In the genomic region with DNA sequence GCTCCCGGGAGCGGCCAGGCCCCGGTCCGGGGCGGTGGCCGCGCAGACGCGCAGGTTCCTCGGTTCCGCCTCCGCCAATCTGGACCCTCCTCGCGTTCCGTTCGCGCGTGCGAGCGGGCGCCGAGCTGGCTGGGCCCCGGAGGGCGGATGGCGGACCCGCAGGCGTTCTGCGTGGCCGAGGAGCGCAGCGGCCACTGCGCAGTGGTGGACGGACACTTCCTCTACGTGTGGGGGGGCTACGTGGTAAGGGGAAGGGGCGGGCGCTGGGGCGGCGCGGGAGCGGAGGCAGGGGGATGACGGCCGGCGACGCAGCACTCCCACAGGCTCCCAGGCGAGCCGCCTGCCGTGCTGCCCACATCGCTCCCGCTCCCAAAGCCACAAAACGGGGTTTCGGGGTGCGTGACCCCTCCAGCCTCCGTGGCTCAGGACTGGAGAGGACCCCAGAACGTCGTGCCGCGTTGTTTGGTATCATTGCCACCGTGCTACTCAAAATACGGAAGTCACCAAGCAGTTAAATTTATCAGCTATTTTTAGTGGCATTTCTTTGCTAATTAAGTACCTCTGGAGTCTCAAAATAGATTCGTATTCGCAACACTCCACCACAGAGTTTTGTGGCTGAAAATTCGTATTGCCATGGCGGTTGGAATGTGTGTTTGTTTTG, we compare ENCODE assay signal across 8 mouse cellular contexts. TPM values are rescaled to one million over a fixed set of nuclear protein-coding genes. Genes with fewer than 3 reads are reported as not detected.
A peak's percentile ranks its signal among the peaks of the same experiment; 100 is the strongest.
DNase-seq lines count a peak whose midpoint lies in the region; ATAC-seq and TF ChIP-seq lines count a peak whose summit lies in the region.

No protein-coding gene starts in this region.

- peak overlapping the region; percentile 94 for H3K27ac ChIP-seq in gastrocnemius, adult 2 months
- peak overlapping the region; percentile 86 for H3K27ac ChIP-seq in hindbrain, postnatal 0 days

- peak overlapping the region; percentile 82 for H3K4me2 ChIP-seq in hindbrain, postnatal 0 days (ENCODE audit: low read depth, low read length)

- intact Hi-C loops in gastrocnemius, adult 2 months (cut with DNase I) = no loop called here

- H3K9me3 ChIP-seq in hindbrain, postnatal 0 days (ENCODE audit: low read length) = no peaks in the 10 kb centered on the region
- H3K9me3 ChIP-seq in megakaryocyte, embryonic 14.5 days = no peaks in the 10 kb centered on the region

- ATAC-seq in common myeloid progenitor, adult 5-6 weeks (replicated peaks; ENCODE audit: low read depth, poor library complexity, severe bottlenecking) = peak; percentile 78
- peak; percentile 94 for ATAC-seq in hindbrain, postnatal 0 days

- peak overlapping the region; percentile 84 for H3K4me3 ChIP-seq in gastrocnemius, adult 2 months
- H3K4me3 ChIP-seq in hindbrain, postnatal 0 days (ENCODE audit: low read length) = peak overlapping the region; percentile 79
- H3K4me3 ChIP-seq in megakaryocyte, embryonic 14.5 days (replicated peaks) = peak overlapping the region; percentile 95

- WGBS in hindbrain, postnatal 0 days = under 1% methylated on average over 62 of the region's 64 CpGs

- no peak for TF ChIP-seq CTCF in gastrocnemius, adult 2 months (IDR thresholded peaks at IDR 0.05)
- TF ChIP-seq CTCF in hindbrain, postnatal 0 days (IDR thresholded peaks at IDR 0.05; ENCODE audit: low read depth) = no peak

- no peaks in the 10 kb centered on the region for H3K36me3 ChIP-seq in hindbrain, postnatal 0 days (ENCODE audit: insufficient read depth, low read length)
- H3K36me3 ChIP-seq in megakaryocyte, embryonic 14.5 days (replicated peaks; ENCODE audit: low read length) = no peaks in the 10 kb centered on the region

- H3K27me3 ChIP-seq in hindbrain, postnatal 0 days (ENCODE audit: insufficient read depth, low read length) = no peaks in the 10 kb centered on the region
- no peaks in the 10 kb centered on the region for H3K27me3 ChIP-seq in megakaryocyte, embryonic 14.5 days (replicated peaks)

- peak; percentile 56 for DNase-seq in T-cell, adult 2 months (ENCODE audit: low spot score)
- peak; percentile 87 for DNase-seq in gastrocnemius, adult 2 months
- DNase-seq in hindbrain, postnatal 0 days (ENCODE audit: low spot score) = peak; percentile 87
- DNase-seq in left cerebral cortex, adult 8-10 months (ENCODE audit: low spot score in 2 of 2) = peak; percentile 64 to 66
- peak; percentile 82 to 85 for DNase-seq in right cerebral cortex, postnatal 10 days (ENCODE audit: low spot score in 2 of 2)
- peak; percentile 72 for DNase-seq in urinary bladder, postnatal 14 days (ENCODE audit: low spot score)

- H3K4me1 ChIP-seq in hindbrain, postnatal 0 days (ENCODE audit: insufficient read depth, low read length) = peaks cover 4% of the 10 kb centered on the region; the same call in 1 of the 2 replicates
- peaks cover 45% of the 10 kb centered on the region for H3K4me1 ChIP-seq in megakaryocyte, embryonic 14.5 days

- peak overlapping the region; percentile 76 for H3K9ac ChIP-seq in hindbrain, postnatal 0 days (replicated peaks; ENCODE audit: low read length)

RNA-seq across cellular contexts. Expression of gene Klhdc1, which starts 0.9 kb away (rescaled TPM):
- total RNA-seq in common myeloid progenitor, adult 5-6 weeks (2017) = 7.8 and 9.2 TPM in 2 replicates
- total RNA-seq in gastrocnemius, adult 2 months (2021) = 10 to 100 TPM; 18.7 to 24.1 TPM
- 3.9 and 6.5 TPM in 2 replicates for total RNA-seq in hindbrain, postnatal 0 days (2014; rRNA removed)
- 15.0 and 23.6 TPM in 2 replicates for polyA plus RNA-seq in hindbrain, postnatal 0 days (2015; fragmentation: Nextera tagmentation; extraction: Ambion mirVana)
- 10 to 100 TPM; 21.8 to 23.6 (median 22.9) TPM for total RNA-seq in left cerebral cortex, adult 8-10 months (2022)
- 1.1 and 1.2 TPM in 2 replicates for polyA plus RNA-seq in megakaryocyte, embryonic 14.5 days (2012; ENCODE audit: insufficient read depth, low replicate concordance)

RNA-seq across cellular contexts. Expression of gene Pole2, which starts 13.9 kb away (rescaled TPM):
- 41.6 and 42.1 TPM in 2 replicates for total RNA-seq in common myeloid progenitor, adult 5-6 weeks (2017)
- under 1 TPM; 0.28 to 0.42 TPM for total RNA-seq in gastrocnemius, adult 2 months (2021)
- total RNA-seq in hindbrain, postnatal 0 days (2014; rRNA removed) = 4.1 and 4.4 TPM in 2 replicates
- polyA plus RNA-seq in hindbrain, postnatal 0 days (2015; fragmentation: Nextera tagmentation; extraction: Ambion mirVana) = 3.1 and 4.3 TPM in 2 replicates
- total RNA-seq in left cerebral cortex, adult 8-10 months (2022) = under 1 TPM; 0.18 to 0.63 (median 0.32) TPM
- 2.3 and 13.8 TPM in 2 replicates for polyA plus RNA-seq in megakaryocyte, embryonic 14.5 days (2012; ENCODE audit: insufficient read depth, low replicate concordance)

RNA-seq across cellular contexts. Expression of gene Gm49384, which starts 37.8 kb away (rescaled TPM):
- 25.5 and 38.6 TPM in 2 replicates for total RNA-seq in common myeloid progenitor, adult 5-6 weeks (2017)
- 1 to 10 TPM; 2.0 to 3.2 TPM for total RNA-seq in gastrocnemius, adult 2 months (2021)
- total RNA-seq in hindbrain, postnatal 0 days (2014; rRNA removed) = not detected in 2 replicates
- 7.1 and 8.3 TPM in 2 replicates for polyA plus RNA-seq in hindbrain, postnatal 0 days (2015; fragmentation: Nextera tagmentation; extraction: Ambion mirVana)
- total RNA-seq in left cerebral cortex, adult 8-10 months (2022) = 1 to 10 TPM; 2.9 to 5.0 (median 4.1) TPM
- polyA plus RNA-seq in megakaryocyte, embryonic 14.5 days (2012; ENCODE audit: insufficient read depth, low replicate concordance) = not detected in 2 replicates

RNA-seq across cellular contexts. Expression of gene Dnaaf2, which starts 43.7 kb away (rescaled TPM):
- total RNA-seq in common myeloid progenitor, adult 5-6 weeks (2017) = 3.0 and 6.5 TPM in 2 replicates
- under 1 TPM; 0.38 to 0.64 TPM for total RNA-seq in gastrocnemius, adult 2 months (2021)
- 5.1 and 5.2 TPM in 2 replicates for total RNA-seq in hindbrain, postnatal 0 days (2014; rRNA removed)
- polyA plus RNA-seq in hindbrain, postnatal 0 days (2015; fragmentation: Nextera tagmentation; extraction: Ambion mirVana) = 7.7 and 8.2 TPM in 2 replicates
- 1 to 10 TPM; 1.3 to 1.7 (median 1.5) TPM for total RNA-seq in left cerebral cortex, adult 8-10 months (2022)
- 0.65 and 2.6 TPM in 2 replicates for polyA plus RNA-seq in megakaryocyte, embryonic 14.5 days (2012; ENCODE audit: insufficient read depth, low replicate concordance)

RNA-seq across cellular contexts. Expression of gene Gm49383, which starts 45.0 kb away (rescaled TPM):
- 43.1 and 49.1 TPM in 2 replicates for total RNA-seq in common myeloid progenitor, adult 5-6 weeks (2017)
- 1 to 10 TPM; 3.1 to 3.4 TPM for total RNA-seq in gastrocnemius, adult 2 months (2021)
- total RNA-seq in hindbrain, postnatal 0 days (2014; rRNA removed) = 2.0 and 4.7 TPM in 2 replicates
- polyA plus RNA-seq in hindbrain, postnatal 0 days (2015; fragmentation: Nextera tagmentation; extraction: Ambion mirVana) = 11.4 and 13.3 TPM in 2 replicates
- total RNA-seq in left cerebral cortex, adult 8-10 months (2022) = 1 to 10 TPM; 4.7 to 5.8 (median 5.3) TPM
- polyA plus RNA-seq in megakaryocyte, embryonic 14.5 days (2012; ENCODE audit: insufficient read depth, low replicate concordance) = 5.9 and 6.8 TPM in 2 replicates

Comparison
In these comparisons a context has a peak if more than half of its experiments do, and no peak if none do; other contexts are left out.
1. Peak in every context shown above with its lines: DNase-seq, ATAC-seq, H3K4me3 ChIP-seq and H3K27ac ChIP-seq.